Mouse (Mus musculus): ENCODE measurements at regions not wholly inside any gene's neighbourhood (a gene's known extent, or its start where the extent isn't known, plus 50 kb on each side); places are given as distances from the start of the nearest gene placed in this dataset.

GRCm38 (mm10) chr8:116268161-116268560 lies 236.6 kb upstream of the Dynlrb2 start:
- intact Hi-C loops (cut with DNase I): no loop called here
- DNase-seq: peak; percentile 58
- no peak for TF ChIP-seq CTCF (IDR thresholded peaks at IDR 0.05)
- no peak overlapping the region for H3K27ac ChIP-seq
- H3K4me3 ChIP-seq: no peak overlapping the region

GRCm38 (mm10) chr8:116267021-116267420 lies 237.8 kb upstream of the Dynlrb2 start:
- Histone ChIP-seq H3K4me3 (no peak overlapping the region), H3K27ac (no peak overlapping the region)
- TF ChIP-seq CTCF (IDR thresholded peaks at IDR 0.05): no peak
- DNase-seq: no peak
- intact Hi-C loops (cut with DNase I): no loop called here

GRCm38 (mm10) chr8:116265591-116265990 lies 239.2 kb upstream of the Dynlrb2 start:
- no peak overlapping the region for H3K27ac ChIP-seq
- TF ChIP-seq CTCF (IDR thresholded peaks at IDR 0.05): no peak
- intact Hi-C loops (cut with DNase I): no loop called here

DNA sequence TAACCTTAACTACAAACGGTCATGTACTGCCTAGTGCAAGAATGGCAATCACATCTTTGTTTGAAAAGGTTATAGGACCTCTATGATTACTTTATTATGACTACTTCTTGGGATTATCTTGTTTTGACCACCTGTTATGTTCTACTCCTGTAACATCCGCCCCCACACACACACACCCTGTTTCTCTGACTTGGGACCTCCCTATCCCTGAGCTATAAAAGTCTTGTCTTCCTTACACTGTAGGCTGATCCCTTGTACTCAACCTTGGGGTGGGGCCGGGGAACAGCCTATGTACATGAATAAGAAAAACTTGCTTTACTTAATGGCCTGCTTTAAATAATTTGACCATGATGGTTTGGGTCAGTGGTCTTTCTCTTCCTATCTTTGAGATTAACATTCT lies 240.7 kb upstream of the Dynlrb2 start:
- H3K27ac ChIP-seq: no peak overlapping the region
- DNase-seq: no peak
- intact Hi-C loops (cut with DNase I): no loop called here
- no peak for TF ChIP-seq CTCF (IDR thresholded peaks at IDR 0.05)
- no peak overlapping the region for H3K4me3 ChIP-seq

More at GRCm38 (mm10) chr8:116265591-116265990, 239.2 kb upstream of the Dynlrb2 start:
- DNase-seq: no peak
- no peak overlapping the region for H3K4me3 ChIP-seq

DNA sequence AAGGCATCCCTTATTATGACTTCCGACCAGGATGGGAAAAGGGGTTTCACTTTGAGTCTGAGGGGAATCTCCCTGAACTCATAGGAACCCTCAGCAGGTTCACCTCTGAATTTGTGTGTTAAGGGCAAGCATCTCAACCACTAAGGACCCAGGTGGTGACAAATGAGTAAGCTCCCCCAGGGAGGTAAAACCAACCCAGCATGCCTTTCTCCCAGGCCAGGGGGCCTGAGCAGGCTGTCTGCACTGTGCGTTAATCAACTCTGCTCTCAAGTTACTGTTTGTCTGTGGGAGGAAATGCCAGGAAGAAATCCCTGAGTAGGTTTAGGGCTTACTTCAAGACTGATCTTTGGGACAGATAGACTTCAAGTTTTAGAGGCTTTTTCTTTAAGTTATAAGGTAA lies 243.5 kb upstream of the Dynlrb2 start:
- Histone ChIP-seq H3K27ac (no peak overlapping the region), H3K4me3 (no peak overlapping the region)
- DNase-seq: no peak
- no peak for TF ChIP-seq CTCF (IDR thresholded peaks at IDR 0.05)
- intact Hi-C loops (cut with DNase I): no loop called here

- intact Hi-C loops (cut with DNase I): no loop called here
- no peak for TF ChIP-seq CTCF (IDR thresholded peaks at IDR 0.05)
Measured at GRCm38 (mm10) chr8:116255398-116255797, 249.4 kb upstream of the Dynlrb2 start.

GRCm38 (mm10) chr8:116252455-116253216 lies 252.1 kb upstream of the Dynlrb2 start:
- H3K27ac ChIP-seq: no peak overlapping the region
- no peak for DNase-seq
- no peak overlapping the region for H3K4me3 ChIP-seq
- intact Hi-C loops (cut with DNase I): no loop called here
- TF ChIP-seq CTCF (IDR thresholded peaks at IDR 0.05): no peak

More at GRCm38 (mm10) chr8:116255398-116255797, 249.4 kb upstream of the Dynlrb2 start:
- no peak for DNase-seq
- H3K4me3 ChIP-seq: no peak overlapping the region
- no peak overlapping the region for H3K27ac ChIP-seq

GRCm38 (mm10) chr8:116248398-116248797 lies 256.4 kb upstream of the Dynlrb2 start:
- intact Hi-C loops (cut with DNase I): no loop called here
- H3K27ac ChIP-seq: no peak overlapping the region
- H3K4me3 ChIP-seq: no peak overlapping the region
- DNase-seq: no peak
- no peak for TF ChIP-seq CTCF (IDR thresholded peaks at IDR 0.05)

- no peak for DNase-seq
- no peak overlapping the region for H3K4me3 ChIP-seq
- no peak for TF ChIP-seq CTCF (IDR thresholded peaks at IDR 0.05)
- intact Hi-C loops (cut with DNase I): no loop called here
- H3K27ac ChIP-seq: no peak overlapping the region
Measured at GRCm38 (mm10) chr8:116243493-116243892, 261.3 kb upstream of the Dynlrb2 start.

DNA sequence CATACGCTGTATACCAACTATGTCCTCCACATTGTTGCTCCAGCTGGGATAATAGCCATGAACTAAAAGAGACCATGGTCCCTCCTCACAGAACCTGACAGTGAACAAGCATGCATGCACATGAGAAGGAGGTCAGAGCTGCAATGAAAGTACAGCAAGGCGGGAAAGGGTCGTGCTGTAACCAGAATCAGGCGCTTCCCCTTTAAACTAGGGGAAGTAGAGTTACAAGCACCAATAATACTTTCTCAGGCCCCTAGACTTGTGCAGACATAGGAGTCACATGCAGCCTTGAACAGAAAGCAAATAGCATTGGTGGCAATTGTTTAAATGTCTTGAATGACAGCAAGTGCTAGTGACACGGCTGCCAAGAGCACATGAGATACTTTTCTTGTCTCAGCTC lies 261.8 kb upstream of the Dynlrb2 start:
- intact Hi-C loops (cut with DNase I): no loop called here
- no peak overlapping the region for H3K27ac ChIP-seq
- no peak overlapping the region for H3K4me3 ChIP-seq
- DNase-seq: no peak
- no peak for TF ChIP-seq CTCF (IDR thresholded peaks at IDR 0.05)

DNA sequence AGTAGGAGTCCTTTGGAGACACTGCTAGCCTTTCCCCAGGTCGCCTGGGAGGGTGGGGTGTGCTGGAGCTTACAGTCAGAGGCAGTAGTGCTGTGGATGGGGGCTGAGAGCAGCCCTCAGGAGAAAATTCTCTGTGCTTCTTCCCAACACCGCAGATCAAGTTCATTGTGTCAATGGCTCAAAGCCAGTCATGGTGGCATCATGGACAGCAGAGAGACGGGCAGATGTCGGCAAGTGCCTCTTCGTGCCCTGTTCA lies 262.9 kb upstream of the Dynlrb2 start:
- H3K4me3 ChIP-seq: no peak overlapping the region
- no peak overlapping the region for H3K27ac ChIP-seq
- intact Hi-C loops (cut with DNase I): no loop called here
- no peak for TF ChIP-seq CTCF (IDR thresholded peaks at IDR 0.05)
- DNase-seq: no peak

- no peak overlapping the region for H3K27ac ChIP-seq
Measured at GRCm38 (mm10) chr8:116241146-116241986, 263.4 kb upstream of the Dynlrb2 start.

GRCm38 (mm10) chr8:116238670-116239069 lies 266.1 kb upstream of the Dynlrb2 start:
- no peak for TF ChIP-seq CTCF (IDR thresholded peaks at IDR 0.05)
- Histone ChIP-seq H3K4me3 (no peak overlapping the region), H3K27ac (no peak overlapping the region)
- no peak for DNase-seq
- intact Hi-C loops (cut with DNase I): no loop called here

More at GRCm38 (mm10) chr8:116241146-116241986, 263.4 kb upstream of the Dynlrb2 start:
- intact Hi-C loops (cut with DNase I): no loop called here
- no peak for DNase-seq
- no peak overlapping the region for H3K4me3 ChIP-seq
- no peak for TF ChIP-seq CTCF (IDR thresholded peaks at IDR 0.05)
